9 mouse cellular contexts compared by ENCODE assay signal in the genomic region with DNA sequence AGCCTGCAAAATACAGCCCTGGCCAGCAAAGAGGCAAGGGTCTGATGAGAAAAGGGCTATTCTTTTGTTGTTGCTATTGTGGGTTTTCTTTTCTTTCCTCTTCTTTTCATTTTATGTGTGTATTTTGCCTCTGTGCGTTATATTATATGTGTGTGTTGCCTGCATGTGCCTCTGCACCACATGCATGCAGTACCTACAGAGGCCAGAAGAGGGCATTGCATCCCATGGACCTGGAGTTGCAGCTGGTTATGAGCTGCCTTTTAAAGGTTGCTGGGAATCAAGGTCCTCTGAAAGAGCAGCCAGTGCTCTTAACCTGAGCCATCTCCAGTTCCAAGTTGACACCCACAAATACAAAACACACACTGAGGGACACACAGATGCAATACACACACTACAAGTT. TPM values are rescaled to one million over a fixed set of nuclear protein-coding genes. Genes with fewer than 3 reads are reported as not detected.
DNase-seq lines count a peak whose midpoint lies in the region; ATAC-seq and TF ChIP-seq lines count a peak whose summit lies in the region.
"Had no signal": no experiment of that assay in that cellular context is flagged by ENCODE, and none has a peak within 500 bp of the region (broad histone marks: within the 10 kb centered on the region; RNA-seq: fewer than 3 reads in every experiment).

No protein-coding gene starts in this region.

- no peak overlapping the region for H3K27ac ChIP-seq in gastrocnemius, adult 2 months
- H3K27ac ChIP-seq: hindbrain, embryonic 15.5 days had no signal

- ATAC-seq in megakaryocyte-erythroid progenitor cell, adult 5-6 weeks (replicated peaks; ENCODE audit: low FRiP score, low TSS enrichment, poor library complexity, severe bottlenecking), result 0 out of 2 replicates have a peak, but pooled peaks have one; percentile 53

- intact Hi-C loops in gastrocnemius, adult 2 months (cut with DNase I), result no loop called here

- no peak for DNase-seq in gastrocnemius, adult 2 months
- no peak for DNase-seq in gastrocnemius, postnatal 10 days
- DNase-seq in B cell, adult 2 months, result peak; percentile 71
- peak; percentile 60 for DNase-seq in adrenal gland, postnatal 25 days
- no peak for DNase-seq in frontal cortex, postnatal 25 days (ENCODE audit: low spot score in 2 of 2)
- DNase-seq in frontal cortex, postnatal 14 days (ENCODE audit: low spot score in 2 of 2), result no peak
- no peak for DNase-seq in heart, adult 11 months

- TF ChIP-seq CTCF in gastrocnemius, adult 2 months (IDR thresholded peaks at IDR 0.05), result peak; percentile 59

- no peak overlapping the region for H3K4me3 ChIP-seq in gastrocnemius, adult 2 months
- H3K4me3 ChIP-seq: hindbrain, embryonic 15.5 days had no signal

RNA-seq across cellular contexts. Expression of gene Slc7a1, which starts 29.1 kb away (rescaled TPM):
- 1 to 10 TPM; 2.4 to 3.0 TPM for total RNA-seq in gastrocnemius, adult 2 months (2021)
- total RNA-seq in gastrocnemius, postnatal 10 days (2021), result 1 to 10 TPM; 8.0 to 9.8 TPM
- total RNA-seq in adrenal gland, postnatal 25 days (2021), result 86.8 and 106 TPM in 2 replicates
- total RNA-seq in megakaryocyte-erythroid progenitor cell, adult 5-6 weeks (2014; fragmentation: Nextera tagmentation), result 29.6 and 46.1 TPM in 2 replicates
- total RNA-seq in megakaryocyte-erythroid progenitor cell, adult 5-6 weeks (2017), result 17.8 and 22.7 TPM in 2 replicates

Comparison
In these comparisons a context has a peak if more than half of its experiments do, and no peak if none do; other contexts are left out.
1. DNase-seq: peak in B cell, adult 2 months (2 of 2) and adrenal gland, postnatal 25 days (single experiment); none in gastrocnemius, adult 2 months (single experiment), gastrocnemius, postnatal 10 days (single experiment), frontal cortex, postnatal 25 days (0 of 2), frontal cortex, postnatal 14 days (0 of 2) and heart, adult 11 months (single experiment).